Mouse (Mus musculus): Measurements from ENCODE around the gene Ahcyl1. TPM values are rescaled to one million over a fixed set of nuclear protein-coding genes. Genes with fewer than 3 reads are reported as not detected.
A peak's percentile ranks its signal among the peaks of the same experiment; 100 is the strongest.
"Not testable (repeated sequence)": the region's sequence is repeated elsewhere in the genome, so short reads cannot be mapped to it uniquely, and the experiment has no call there.

Gene Ahcyl1
- total RNA-seq (2021): 10 to 100 TPM; 30.0 to 33.0 TPM
- long read RNA-seq, experiment 1, transcript Ahcyl1-201 (17 exons, 3,863 nt): major isoform, 60 of 69 reads
- long read RNA-seq, experiment 1, partial matches to known transcripts: 3 of 69 reads
- long read RNA-seq, experiment 1, other reads (novel, unspliced or antisense): 6 of 69 reads
- long read RNA-seq, experiment 2, transcript Ahcyl1-201 (17 exons, 3,863 nt): major isoform, 55 of 60 reads
- long read RNA-seq, experiment 2, partial matches to known transcripts: 0 of 60 reads
- long read RNA-seq, experiment 2, other reads (novel, unspliced or antisense): 5 of 60 reads

- peak within 1 kb of the TSS; percentile 93 for H3K27ac ChIP-seq
- peak; percentile 99 for DNase-seq
- TF ChIP-seq CTCF (IDR thresholded peaks at IDR 0.05): peak; percentile 97
- H3K4me3 ChIP-seq: peak within 1 kb of the TSS; percentile 79
- intact Hi-C loops (cut with DNase I): loop anchor here (1.0 to 10.0 kb wide), 5 partner anchors 59 to 449 kb away; partner anchors contain the start of gene Gnai3
Observed at GRCm38 (mm10) chr3:107695948-107696881, at the start of gene Ahcyl1. Gene Ahcyl1 (minus strand): TSS chr3:107696560.

GRCm38 (mm10) chr3:107746026-107746425, 49.7 kb upstream of the Ahcyl1 start:
- intact Hi-C loops (cut with DNase I): no loop called here
- H3K4me3 ChIP-seq: no peak overlapping the region
- TF ChIP-seq CTCF (IDR thresholded peaks at IDR 0.05): no peak
- no peak for DNase-seq
- no peak overlapping the region for H3K27ac ChIP-seq

GRCm38 (mm10) chr3:107743650-107744049, 47.3 kb upstream of the Ahcyl1 start:
- Histone ChIP-seq H3K27ac (peak overlapping the region; percentile 74), H3K4me3 (no peak overlapping the region)
- no peak for TF ChIP-seq CTCF (IDR thresholded peaks at IDR 0.05)
- intact Hi-C loops (cut with DNase I): no loop called here
- DNase-seq: no peak

- H3K27ac ChIP-seq: peak overlapping the region; percentile 74
- H3K4me3 ChIP-seq: no peak overlapping the region
- DNase-seq: no peak
- no peak for TF ChIP-seq CTCF (IDR thresholded peaks at IDR 0.05)
- intact Hi-C loops (cut with DNase I): no loop called here
Observed at GRCm38 (mm10) chr3:107743107-107743506, 46.7 kb upstream of the Ahcyl1 start.

- no peak for TF ChIP-seq CTCF (IDR thresholded peaks at IDR 0.05)
- intact Hi-C loops (cut with DNase I): no loop called here
- no peak overlapping the region for H3K4me3 ChIP-seq
- DNase-seq: no peak
- peak overlapping the region; percentile 74 for H3K27ac ChIP-seq
Observed at GRCm38 (mm10) chr3:107742071-107742710, 45.8 kb upstream of the Ahcyl1 start.

GRCm38 (mm10) chr3:107741387-107741786, 45.0 kb upstream of the Ahcyl1 start:
- no peak for DNase-seq
- intact Hi-C loops (cut with DNase I): no loop called here
- no peak for TF ChIP-seq CTCF (IDR thresholded peaks at IDR 0.05)
- Histone ChIP-seq H3K27ac (peak overlapping the region; percentile 74), H3K4me3 (no peak overlapping the region)

GRCm38 (mm10) chr3:107740578-107741207, 44.3 kb upstream of the Ahcyl1 start:
- Histone ChIP-seq H3K27ac (peak overlapping the region; percentile 74), H3K4me3 (no peak overlapping the region)
- DNase-seq: peak; percentile 80
- intact Hi-C loops (cut with DNase I): no loop called here
- TF ChIP-seq CTCF (IDR thresholded peaks at IDR 0.05): no peak

GRCm38 (mm10) chr3:107739966-107740365, 43.6 kb upstream of the Ahcyl1 start:
- H3K4me3 ChIP-seq: no peak overlapping the region
- H3K27ac ChIP-seq: peak overlapping the region; percentile 74
- DNase-seq: no peak
- no peak for TF ChIP-seq CTCF (IDR thresholded peaks at IDR 0.05)
- intact Hi-C loops (cut with DNase I): no loop called here

- DNase-seq: no peak
- no peak for TF ChIP-seq CTCF (IDR thresholded peaks at IDR 0.05)
- Histone ChIP-seq H3K4me3 (no peak overlapping the region), H3K27ac (peak overlapping the region; percentile 74)
- intact Hi-C loops (cut with DNase I): no loop called here
Observed at GRCm38 (mm10) chr3:107739456-107739855, 43.1 kb upstream of the Ahcyl1 start.

- no peak for DNase-seq
- Histone ChIP-seq H3K4me3 (no peak overlapping the region), H3K27ac (no peak overlapping the region)
- peak; percentile 6; the same call in 1 of the 2 replicates for TF ChIP-seq CTCF (IDR thresholded peaks at IDR 0.05)
- intact Hi-C loops (cut with DNase I): no loop called here
Observed at GRCm38 (mm10) chr3:107738620-107739019, 42.3 kb upstream of the Ahcyl1 start.

GRCm38 (mm10) chr3:107737609-107738190, 41.3 kb upstream of the Ahcyl1 start:
- TF ChIP-seq CTCF (IDR thresholded peaks at IDR 0.05): no peak
- Histone ChIP-seq H3K4me3 (no peak overlapping the region), H3K27ac (peak overlapping the region; percentile 44)
- DNase-seq: no peak
- intact Hi-C loops (cut with DNase I): no loop called here

- H3K27ac ChIP-seq; H3K4me3 ChIP-seq; intact Hi-C loops (cut with DNase I); DNase-seq: not testable (repeated sequence)
Observed at GRCm38 (mm10) chr3:107735620-107736019, 39.3 kb upstream of the Ahcyl1 start.

Measured in gastrocnemius, adult 2 months (tissue).